Mouse (Mus musculus) heart, adult 2 months (tissue): ENCODE measurements around the gene St6gal1.

Experiments
- CTCF ChIP-seq: fragments of 200-600 bp; IDR thresholded peaks from 2 replicates; pipeline ENCODE4 v1.8.1; 2022; ENCODE audit warnings: antibody characterized with exemption, mild to moderate bottlenecking, moderate library complexity
- POLR2A ChIP-seq: fragments of 200-500 bp; IDR thresholded peaks from 2 replicates; pipeline ENCODE4 v1.6.1; 2011; ENCODE audit warnings: mild to moderate bottlenecking, low read depth, low read length, control low read depth; ENCODE audit not compliant: insufficient read depth

- no peak for TF ChIP-seq CTCF
- no peak for TF ChIP-seq POLR2A
Measured at GRCm38 (mm10) chr16:23223166-23223870, 1.2 kb upstream of the St6gal1 start.
